Mouse (Mus musculus) heart, postnatal 0 days (tissue): ENCODE results near the gene Arfgap2. TPM values are rescaled to one million over a fixed set of nuclear protein-coding genes. Genes with fewer than 3 reads are reported as not detected.

Experiments used
- ATAC-seq: fragments of 200-750 bp; cut with Nextera tagmentation; 2 replicates; pipeline ENCODE4 v1.8.0; 2017; ENCODE audit warnings: low read depth, moderate number of reproducible peaks, moderate library complexity; ENCODE audit not compliant: insufficient read depth
- DNase-seq: peaks from one replicate; pipeline ENCODE4 v3.0.0-alpha.2; 2016; ENCODE audit warnings: low spot score
- H3K27ac ChIP-seq: fragments of 300-500 bp; sonication (generic); 2 replicates; pipeline ENCODE4 v1.5.1; 2014; ENCODE audit warnings: low read depth, mild to moderate bottlenecking
- H3K27me3 ChIP-seq: fragments of 300-500 bp; sonication (generic); 2 replicates; pipeline ENCODE4 v1.6.1; 2014; ENCODE audit warnings: low read length, mixed read lengths; ENCODE audit not compliant: control insufficient read depth, insufficient read depth
- H3K36me3 ChIP-seq: fragments of 300-500 bp; sonication (generic); replicated peaks from 2 replicates; pipeline ENCODE4 v1.6.1; 2014; ENCODE audit warnings: low read length, mixed read lengths; ENCODE audit not compliant: control insufficient read depth, insufficient read depth
- H3K4me1 ChIP-seq: fragments of 300-500 bp; sonication (generic); 2 replicates; pipeline ENCODE4 v1.6.1; 2014; ENCODE audit warnings: antibody characterized with exemption; ENCODE audit not compliant: control insufficient read depth, insufficient read depth
- H3K4me2 ChIP-seq: fragments of 300-500 bp; sonication (generic); 2 replicates; pipeline ENCODE4 v1.6.1; 2014; ENCODE audit warnings: low read depth, mild to moderate bottlenecking, low read length, moderate library complexity
- H3K4me3 ChIP-seq: fragments of 300-500 bp; sonication (generic); 2 replicates; pipeline ENCODE4 v1.5.1; 2014; ENCODE audit warnings: low read depth, low read length
- H3K9ac ChIP-seq: fragments of 300-500 bp; sonication (generic); replicated peaks from 2 replicates; pipeline ENCODE4 v1.6.1; 2014; ENCODE audit warnings: low read depth, low read length, mixed read lengths
- H3K9me3 ChIP-seq: fragments of 300-500 bp; sonication (generic); replicated peaks from 2 replicates; pipeline ENCODE4 v1.6.1; 2016; ENCODE audit warnings: low read length; ENCODE audit not compliant: control insufficient read depth
- CTCF ChIP-seq: IDR thresholded peaks from 2 replicates; pipeline ENCODE4 v1.5.1; 2016; ENCODE audit warnings: antibody characterized with exemption, control low read depth, low read depth
- EP300 ChIP-seq: IDR thresholded peaks from 2 replicates; pipeline ENCODE4 v1.6.1; 2016; ENCODE audit warnings: antibody characterized with exemption, low read depth
- WGBS: fragments of 180-500 bp; shearing (Covaris S2); extraction: QIAGEN DNeasy Blood & Tissue Kit; methylation state at CpG from one replicate; pipeline ENCODE4 v1.1.7; 2014; 5-methylcytosine and 5-hydroxymethylcytosine counted together
- polyA plus RNA-seq: library from polyadenylated mRNA; unstranded; fragments of >200 nt; fragmentation: Nextera tagmentation; extraction: Ambion mirVana; gene quantifications from 2 replicates; pipeline ENCODE4 v1.2.1, GENCODE M21; 2015
- total RNA-seq: library from RNA; depleted of rRNA; stranded (reverse); fragments of >200 nt; gene quantifications from 2 replicates; pipeline ENCODE4 v1.2.3, GENCODE M21; 2014; ENCODE audit warnings: low replicate concordance

The Arfgap2 gene
- total and polyA plus RNA-seq, 2 experiments from 2014 or later = 56.3 to 56.5 TPM

GRCm38 (mm10) chr2:91263692-91264660, 798 bp upstream of the Arfgap2 start:
- H3K9ac ChIP-seq = peak overlapping the region; percentile 49
- ATAC-seq = no peak
- TF ChIP-seq EP300 (no peak), CTCF (no peak)
- peak overlapping the region; percentile 87 for H3K27ac ChIP-seq
- 84% methylated on average over 17 of the region's 17 CpGs for WGBS
- peaks cover 44% of the 10 kb centered on the region for H3K36me3 ChIP-seq
- peaks cover 11% of the 10 kb centered on the region; the same call in 1 of the 2 replicates for H3K4me1 ChIP-seq
- H3K27me3 ChIP-seq = no peaks in the 10 kb centered on the region
- H3K4me3 ChIP-seq = peak overlapping the region; percentile 87
- peak overlapping the region; percentile 63 for H3K4me2 ChIP-seq
- no peak for DNase-seq
- H3K9me3 ChIP-seq = no peaks in the 10 kb centered on the region

DNA sequence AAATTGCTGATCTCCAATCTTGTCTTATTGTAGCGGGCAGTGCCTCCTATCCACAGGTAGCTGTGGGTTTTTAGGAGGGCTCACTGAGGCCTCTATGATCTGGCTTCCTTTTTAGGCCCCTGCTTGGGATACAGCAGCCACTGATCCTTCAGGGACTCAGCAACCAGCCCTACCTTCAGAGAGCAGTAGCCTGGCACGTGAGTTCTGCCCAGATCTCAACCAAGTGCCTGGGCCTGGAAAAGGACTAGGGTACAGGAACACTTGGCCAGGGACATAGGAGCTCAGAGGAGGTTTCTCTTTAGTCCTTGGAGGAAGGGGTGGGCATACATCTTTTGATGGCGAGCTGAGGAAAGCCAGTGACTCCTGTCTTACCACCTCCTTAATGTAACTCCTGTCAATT, 3.3 kb downstream of the Arfgap2 start:
- no peak overlapping the region for H3K4me2 ChIP-seq
- WGBS = 100% methylated on average over 3 of the region's 3 CpGs
- H3K36me3 ChIP-seq = peaks cover 65% of the 10 kb centered on the region
- ATAC-seq (no peak), DNase-seq (no peak)
- H3K4me1 ChIP-seq = peaks cover 11% of the 10 kb centered on the region; the same call in 1 of the 2 replicates
- H3K4me3 ChIP-seq = no peak overlapping the region
- H3K27ac ChIP-seq = no peak overlapping the region
- no peak overlapping the region for H3K9ac ChIP-seq
- H3K27me3 ChIP-seq = no peaks in the 10 kb centered on the region
- no peaks in the 10 kb centered on the region for H3K9me3 ChIP-seq
- TF ChIP-seq CTCF (no peak), EP300 (no peak)

DNA sequence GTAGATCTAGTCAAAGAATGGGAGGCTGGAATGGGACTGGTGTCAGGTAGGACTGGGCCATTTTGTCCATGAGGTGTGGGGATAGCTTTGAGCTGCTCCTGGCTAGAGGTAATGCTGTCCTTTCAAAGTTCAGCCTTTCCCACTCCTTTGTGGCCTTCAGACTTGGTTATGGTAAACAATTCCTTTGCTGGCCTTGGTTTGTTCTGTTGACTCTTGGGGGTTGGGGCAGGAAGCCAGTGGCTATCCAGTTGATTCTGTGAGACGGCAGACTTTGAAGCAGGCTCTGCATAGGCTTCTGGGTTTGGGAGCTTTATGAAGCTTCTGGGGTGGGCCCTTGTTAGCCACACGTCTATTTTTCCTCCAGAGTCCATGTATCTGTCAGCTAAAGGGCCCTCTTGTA, 3.9 kb downstream of the Arfgap2 start:
- Histone ChIP-seq H3K4me1 (peaks cover 11% of the 10 kb centered on the region; the same call in 1 of the 2 replicates), H3K27me3 (no peaks in the 10 kb centered on the region), H3K4me2 (no peak overlapping the region), H3K27ac (no peak overlapping the region), H3K36me3 (peaks cover 68% of the 10 kb centered on the region), H3K4me3 (no peak overlapping the region), H3K9ac (no peak overlapping the region), H3K9me3 (no peaks in the 10 kb centered on the region)
- TF ChIP-seq CTCF = no peak
- TF ChIP-seq EP300 = no peak
- ATAC-seq (no peak), DNase-seq (no peak)
- 82% methylated on average over 2 of the region's 2 CpGs for WGBS

DNA sequence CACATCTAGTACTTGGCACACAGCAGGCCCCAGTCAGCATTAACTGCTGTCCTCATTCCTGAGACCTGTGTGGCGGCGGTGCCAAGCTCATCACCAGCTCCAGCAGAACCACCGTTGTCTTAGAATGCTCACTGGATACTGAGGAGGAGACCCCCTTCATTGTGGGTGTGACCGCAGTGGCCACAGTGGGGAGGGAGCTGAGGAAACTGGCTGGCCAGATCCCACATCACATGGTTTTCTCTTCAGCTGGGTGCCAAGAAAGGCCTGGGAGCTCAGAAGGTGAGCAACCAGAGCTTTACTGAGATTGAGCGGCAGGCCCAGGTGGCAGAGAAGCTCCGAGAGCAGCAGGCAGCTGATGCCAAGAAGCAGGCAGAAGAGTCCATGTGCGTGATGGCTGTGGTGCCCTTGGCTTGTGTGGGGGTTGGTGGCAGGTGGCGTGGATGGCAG, 4.9 kb downstream of the Arfgap2 start:
- Histone ChIP-seq H3K4me2 (no peak overlapping the region), H3K4me3 (no peak overlapping the region), H3K36me3 (peaks cover 78% of the 10 kb centered on the region), H3K9me3 (no peaks in the 10 kb centered on the region), H3K27me3 (no peaks in the 10 kb centered on the region), H3K4me1 (peaks cover 6% of the 10 kb centered on the region; the same call in 1 of the 2 replicates), H3K27ac (no peak overlapping the region), H3K9ac (no peak overlapping the region)
- 89% methylated on average over 8 of the region's 8 CpGs for WGBS
- no peak for ATAC-seq
- no peak for DNase-seq
- no peak for TF ChIP-seq CTCF
- no peak for TF ChIP-seq EP300

- Histone ChIP-seq H3K4me2 (no peak overlapping the region), H3K4me1 (no peaks in the 10 kb centered on the region), H3K9ac (no peak overlapping the region), H3K4me3 (no peak overlapping the region), H3K27ac (no peak overlapping the region), H3K36me3 (peaks cover 34% of the 10 kb centered on the region), H3K27me3 (no peaks in the 10 kb centered on the region), H3K9me3 (no peaks in the 10 kb centered on the region)
- TF ChIP-seq CTCF (peak; percentile 73), EP300 (no peak)
- DNase-seq (no peak), ATAC-seq (peak; percentile 43)
- WGBS = 26% methylated on average over 10 of the region's 10 CpGs
These were observed 14.1 kb downstream of the Arfgap2 start for GRCm38 (mm10) chr2:91278749-91279371.
